Mouse (Mus musculus) left cerebral cortex, adult 8-10 months (tissue): Measurements from ENCODE around the gene Hist1h2br. TPM values are rescaled to one million over a fixed set of nuclear protein-coding genes. Genes with fewer than 3 reads are reported as not detected.
A peak's percentile ranks its signal among the peaks of the same experiment; 100 is the strongest.
"Not testable (repeated sequence)": the region's sequence is repeated elsewhere in the genome, so short reads cannot be mapped to it uniquely, and the experiment has no call there.

Source experiments
- DNase-seq, 2 experiments: peaks; one replicate each; pipeline ENCODE4 v3.0.0; 2022; ENCODE audit warnings: low spot score in 2 of 2
- total RNA-seq, 4 experiments: library from RNA; stranded (reverse); gene quantifications; 2 replicates each; pipeline ENCODE4 v1.2.4; 2022

Hist1h2br gene
- total RNA-seq = 10 to 100 TPM; 26.6 to 43.8 (median 31.6) TPM

- DNase-seq = not testable (repeated sequence)
These were observed at the start of gene Hist1h2br, which contains the start of gene Hist1h2ap for GRCm38 (mm10) chr13:21833461-21833860. Gene Hist1h2br (plus strand): TSS chr13:21833743. Gene Hist1h2ap (minus strand): TSS chr13:21833507.

DNA sequence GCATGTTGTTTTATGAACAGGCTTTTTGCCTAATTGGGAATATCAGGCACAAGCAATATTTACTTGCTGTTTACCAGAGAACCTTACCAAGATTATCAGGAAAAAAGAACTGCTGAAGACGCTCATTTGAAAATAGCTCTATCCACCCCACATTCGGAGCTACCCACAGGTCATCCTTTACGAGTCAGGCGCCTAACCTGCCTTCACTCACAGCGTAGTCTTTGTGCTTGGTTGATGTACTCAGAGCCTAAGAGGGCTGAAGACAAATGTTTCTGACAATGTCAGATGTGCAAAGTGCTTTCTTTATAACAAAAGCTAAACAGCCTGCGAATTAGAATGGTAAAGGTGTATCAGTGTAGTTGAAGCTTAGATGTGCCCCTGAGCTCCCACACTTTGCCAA lies 49.2 kb upstream of the Hist1h2br start:
- DNase-seq = no peak

GRCm38 (mm10) chr13:21786189-21786898 lies 47.2 kb upstream of the Hist1h2br start:
- no peak for DNase-seq

- peak; percentile 72 to 91 for DNase-seq
These were observed 46.5 kb upstream of the Hist1h2br start, which contains the start of the genes Hist1h2an and Hist1h2bp for GRCm38 (mm10) chr13:21786899-21787629. Gene Hist1h2an (minus strand): TSS chr13:21787218. Gene Hist1h2bp (plus strand): TSS chr13:21787461.

DNA sequence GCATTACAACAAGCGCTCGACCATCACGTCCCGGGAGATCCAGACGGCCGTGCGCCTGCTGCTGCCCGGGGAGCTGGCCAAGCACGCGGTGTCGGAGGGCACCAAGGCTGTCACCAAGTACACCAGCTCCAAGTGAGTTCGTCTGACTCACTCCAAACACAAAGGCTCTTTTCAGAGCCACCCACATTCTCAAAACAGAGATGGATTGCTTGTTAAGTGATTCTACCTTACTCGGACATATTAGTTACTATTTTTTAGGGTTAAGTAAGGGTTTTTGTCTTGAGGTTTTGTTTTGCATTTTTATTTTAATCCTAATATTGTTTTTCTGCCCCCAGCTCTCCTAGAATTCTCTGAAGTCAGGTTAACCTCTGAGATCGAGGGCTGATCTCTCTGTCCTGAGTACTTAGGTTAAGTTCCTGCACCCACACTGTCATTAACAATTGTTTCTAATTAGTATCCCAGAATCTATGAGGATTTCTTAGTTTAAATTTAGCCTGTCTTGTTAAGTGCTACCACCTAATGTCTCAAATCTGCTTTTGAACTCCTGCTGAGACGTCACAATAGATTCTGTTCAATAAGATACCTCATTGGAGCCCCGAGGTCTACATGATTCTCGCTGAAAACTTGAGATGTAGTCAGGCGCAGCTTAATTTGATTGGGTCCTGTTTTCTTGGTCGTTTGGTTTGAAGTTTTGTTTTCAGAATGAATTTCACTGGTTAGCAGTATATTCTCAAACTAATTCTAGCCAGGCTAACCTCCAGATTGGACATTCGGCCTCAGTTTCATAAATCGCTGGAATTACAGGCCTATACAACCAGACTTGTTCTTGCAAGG lies 45.6 kb upstream of the Hist1h2br start:
- DNase-seq = no peak

DNA sequence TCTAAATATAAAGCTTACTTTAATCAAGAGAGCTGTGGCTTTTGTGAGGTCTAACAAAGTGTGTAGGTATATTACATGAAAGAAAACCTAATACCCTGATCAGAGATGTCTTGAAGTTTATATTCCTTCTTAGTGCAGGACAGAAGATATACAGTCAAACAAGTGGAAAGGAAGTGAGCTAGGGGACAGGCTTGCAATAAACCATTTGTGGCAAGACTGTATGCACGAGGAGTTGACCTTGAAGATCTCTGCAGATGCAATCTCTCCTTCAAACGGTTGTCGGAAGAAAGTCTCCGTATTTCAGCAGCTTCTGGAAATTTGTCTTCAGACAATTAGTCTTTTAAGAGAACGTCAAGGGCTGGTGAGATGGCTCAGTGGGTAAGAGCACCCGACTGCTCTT lies 43.6 kb upstream of the Hist1h2br start:
- no peak for DNase-seq

DNA sequence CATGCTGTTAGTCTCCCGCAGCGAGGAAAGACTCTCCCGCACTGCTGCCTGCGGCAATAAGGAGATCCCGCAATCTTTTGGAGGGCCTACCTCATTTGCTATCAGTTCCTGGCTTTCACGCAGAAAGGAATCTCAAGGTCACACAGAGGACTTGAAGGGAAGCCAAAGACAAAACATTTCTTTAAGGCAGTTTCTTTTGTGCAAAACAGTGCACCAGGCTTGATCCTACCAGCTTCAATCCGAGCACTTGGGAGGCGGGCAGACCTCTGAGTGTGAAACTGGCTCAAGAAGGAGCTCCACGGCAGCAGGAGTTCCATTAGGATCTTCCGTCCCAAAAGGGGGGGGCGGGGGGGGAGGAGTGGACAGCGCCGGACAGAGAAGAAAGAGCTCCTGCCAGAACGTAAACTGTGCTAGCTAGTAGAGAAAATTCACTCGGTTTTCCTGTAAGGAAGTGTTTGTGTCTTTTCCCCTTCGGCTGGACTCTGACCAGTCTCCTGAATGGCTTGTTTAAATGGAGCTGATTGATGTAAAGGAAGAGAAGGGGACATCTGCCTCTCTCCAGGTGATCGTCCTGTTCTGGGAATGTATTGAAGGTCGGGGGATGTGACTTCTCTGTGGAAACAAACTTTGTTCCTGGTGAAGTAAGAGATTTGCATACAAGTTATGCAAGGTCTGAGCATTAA lies 42.8 kb upstream of the Hist1h2br start:
- DNase-seq = no peak

DNA sequence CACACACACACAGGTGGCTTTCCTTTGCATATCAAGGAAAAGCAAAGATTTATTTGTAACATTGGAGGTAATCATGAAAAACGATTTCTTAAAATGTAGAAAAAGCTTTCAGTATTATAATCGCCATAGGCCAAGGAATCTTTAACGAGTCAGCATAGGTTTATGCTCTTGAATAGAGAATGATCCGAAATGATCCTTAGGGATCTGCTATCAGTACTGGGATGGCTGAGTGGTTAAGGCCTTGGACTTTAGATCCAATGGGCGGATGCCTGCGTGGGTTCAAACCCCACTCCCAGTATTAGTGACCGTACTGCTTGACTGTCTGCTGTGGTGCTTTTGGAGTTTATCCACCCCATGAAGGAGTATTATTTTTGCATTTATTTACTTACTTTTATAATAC lies 38.0 kb upstream of the Hist1h2br start:
- no peak for DNase-seq

DNA sequence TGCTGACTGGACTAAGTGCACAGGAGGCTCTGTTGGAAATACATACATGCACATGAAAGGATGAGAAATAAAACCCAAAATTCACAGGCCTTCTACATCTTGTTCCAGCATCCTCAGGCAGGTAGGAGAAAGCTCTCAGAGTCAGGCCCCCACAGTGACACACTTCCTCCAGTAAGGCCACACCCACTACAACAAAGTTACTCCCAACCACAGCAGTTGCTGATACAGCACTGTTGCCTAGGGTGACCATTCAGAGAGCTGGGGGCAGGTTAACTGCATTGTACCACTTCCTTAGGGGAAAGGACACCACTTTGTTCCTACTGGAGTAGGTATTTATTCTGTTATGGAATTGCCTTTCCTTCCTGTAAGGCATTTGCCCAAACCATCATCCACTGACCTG lies 36.4 kb upstream of the Hist1h2br start:
- not testable (repeated sequence) for DNase-seq

GRCm38 (mm10) chr13:21803058-21803457 lies 30.5 kb upstream of the Hist1h2br start:
- DNase-seq = not testable (repeated sequence)

GRCm38 (mm10) chr13:21810073-21810472 lies 23.5 kb upstream of the Hist1h2br start, which contains the start of the genes Hist1h2bq and Hist1h2ao:
Gene Hist1h2bq (minus strand): TSS chr13:21810197.
Gene Hist1h2ao (plus strand): TSS chr13:21810465.
- DNase-seq = not testable (repeated sequence)

DNA sequence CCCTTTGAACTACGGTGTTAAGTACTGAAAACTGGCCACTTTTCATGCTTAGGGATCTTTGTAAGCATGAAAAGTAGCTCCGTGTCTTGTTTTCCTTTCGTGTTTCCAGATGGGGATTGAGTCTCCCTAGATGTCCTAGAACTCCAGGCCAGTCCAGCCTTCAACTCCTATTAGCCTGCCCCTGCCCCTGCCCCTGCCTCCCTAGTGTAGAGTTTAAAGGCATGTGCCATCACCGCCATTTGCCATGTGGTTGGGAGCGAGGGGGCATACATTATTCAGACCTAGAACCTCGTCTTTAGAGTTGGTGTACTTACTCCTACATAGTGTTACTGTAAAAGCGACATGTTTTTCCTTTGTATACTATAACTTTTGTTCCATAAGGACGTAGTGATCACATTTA lies 22.5 kb upstream of the Hist1h2br start:
- DNase-seq = not testable (repeated sequence)

DNA sequence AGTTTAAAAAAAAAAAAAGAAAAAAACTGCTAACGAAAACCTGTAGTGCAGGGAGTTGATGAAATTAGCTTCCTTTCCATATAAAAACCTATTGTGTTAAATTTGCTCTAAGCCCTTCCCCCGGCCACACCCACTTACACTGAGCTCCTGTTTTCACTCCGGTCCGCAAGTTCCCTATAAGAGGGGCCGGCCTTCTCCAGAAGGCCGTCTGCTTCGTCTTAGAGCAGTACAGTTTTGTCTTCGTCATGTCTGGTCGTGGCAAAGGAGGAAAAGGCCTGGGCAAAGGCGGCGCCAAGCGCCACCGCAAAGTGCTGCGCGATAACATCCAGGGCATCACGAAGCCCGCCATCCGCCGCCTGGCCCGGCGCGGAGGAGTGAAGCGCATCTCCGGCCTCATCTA lies 22.0 kb upstream of the Hist1h2br start, which contains the start of gene Hist1h4m:
Gene Hist1h4m, plus strand, starts transcription at position 208 of the 400 bp plus-strand sequence.
- DNase-seq = peak; percentile 27 to 32

DNA sequence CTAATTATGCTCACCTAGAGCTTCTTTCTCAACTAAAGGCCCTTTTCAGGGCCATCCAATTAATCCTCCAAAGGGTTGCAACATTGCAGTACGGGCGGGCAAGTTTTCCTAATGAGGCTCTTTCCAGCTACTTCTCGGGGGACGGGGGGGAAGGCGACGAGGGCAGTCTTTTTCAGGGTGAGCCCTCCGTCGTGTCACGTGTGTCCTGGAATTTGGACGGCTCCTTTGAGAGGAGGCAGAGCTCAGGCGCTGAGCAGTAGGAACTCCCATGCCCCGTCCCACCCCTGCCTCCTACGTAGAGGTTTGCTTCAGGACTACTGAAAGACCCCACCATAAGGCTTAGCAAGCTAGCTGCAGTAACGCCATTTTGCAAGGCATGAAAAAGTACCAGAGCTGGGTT lies 21.5 kb upstream of the Hist1h2br start:
- not testable (repeated sequence) for DNase-seq

DNA sequence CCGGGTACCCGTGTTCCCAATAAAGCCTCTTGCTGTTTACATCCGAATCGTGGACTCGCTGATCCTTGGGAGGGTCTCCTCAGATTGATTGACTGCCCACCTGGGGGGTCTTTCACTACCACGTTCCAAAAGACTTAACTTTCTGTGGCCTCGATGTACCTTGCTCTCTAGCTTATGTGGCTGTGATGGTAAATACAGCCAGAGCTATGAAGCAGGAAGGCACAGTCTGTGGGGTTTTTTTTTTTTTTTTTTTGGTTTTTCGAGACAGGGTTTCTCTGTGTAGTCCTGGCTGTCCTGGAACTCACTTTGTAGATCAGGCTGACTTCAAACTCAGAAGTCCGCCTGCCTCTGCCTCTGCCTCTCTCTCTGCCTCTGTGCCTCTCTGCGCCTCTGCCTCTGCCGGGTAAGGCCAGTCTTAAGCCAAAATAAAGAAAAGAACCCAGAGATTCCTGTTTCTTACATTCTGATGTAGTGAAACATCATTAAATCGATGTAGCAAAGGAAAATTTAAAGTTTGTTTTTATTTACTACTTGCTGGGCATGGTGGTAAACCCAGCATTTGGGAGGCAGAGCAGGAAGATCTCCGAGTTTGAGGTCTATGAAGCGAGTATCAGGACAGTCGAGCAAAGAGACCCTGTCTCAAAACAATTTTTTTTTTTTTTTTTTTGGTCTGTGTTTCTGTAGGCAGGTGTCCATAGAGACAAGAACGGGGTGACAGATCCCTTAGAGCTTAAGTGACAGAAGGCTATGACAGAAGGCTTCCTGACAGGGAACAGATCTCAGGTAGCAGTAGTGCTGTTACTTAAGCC lies 13.3 kb upstream of the Hist1h2br start:
- not testable (repeated sequence) for DNase-seq

DNA sequence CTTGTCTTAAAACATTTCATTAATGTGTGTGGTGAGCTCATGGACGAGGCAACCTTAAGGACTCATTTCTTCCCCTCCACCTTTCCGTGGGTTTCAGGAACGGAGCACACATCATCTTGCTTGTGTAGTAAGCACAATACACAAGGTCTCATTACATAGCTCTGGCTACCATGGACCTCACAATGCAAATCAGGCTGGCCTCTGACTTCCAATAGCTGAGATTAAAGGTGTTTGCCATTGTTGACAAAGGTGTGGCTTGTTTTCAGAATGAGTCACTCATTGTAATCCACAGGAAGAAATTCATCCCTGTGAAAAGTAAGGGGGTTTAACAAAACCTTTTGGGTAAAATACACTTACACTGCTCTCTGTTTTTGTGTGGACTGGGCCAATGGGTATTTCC lies 5.0 kb upstream of the Hist1h2br start:
- DNase-seq = no peak

- DNase-seq = no peak
These were observed 3.2 kb upstream of the Hist1h2br start for GRCm38 (mm10) chr13:21830344-21830743.

DNA sequence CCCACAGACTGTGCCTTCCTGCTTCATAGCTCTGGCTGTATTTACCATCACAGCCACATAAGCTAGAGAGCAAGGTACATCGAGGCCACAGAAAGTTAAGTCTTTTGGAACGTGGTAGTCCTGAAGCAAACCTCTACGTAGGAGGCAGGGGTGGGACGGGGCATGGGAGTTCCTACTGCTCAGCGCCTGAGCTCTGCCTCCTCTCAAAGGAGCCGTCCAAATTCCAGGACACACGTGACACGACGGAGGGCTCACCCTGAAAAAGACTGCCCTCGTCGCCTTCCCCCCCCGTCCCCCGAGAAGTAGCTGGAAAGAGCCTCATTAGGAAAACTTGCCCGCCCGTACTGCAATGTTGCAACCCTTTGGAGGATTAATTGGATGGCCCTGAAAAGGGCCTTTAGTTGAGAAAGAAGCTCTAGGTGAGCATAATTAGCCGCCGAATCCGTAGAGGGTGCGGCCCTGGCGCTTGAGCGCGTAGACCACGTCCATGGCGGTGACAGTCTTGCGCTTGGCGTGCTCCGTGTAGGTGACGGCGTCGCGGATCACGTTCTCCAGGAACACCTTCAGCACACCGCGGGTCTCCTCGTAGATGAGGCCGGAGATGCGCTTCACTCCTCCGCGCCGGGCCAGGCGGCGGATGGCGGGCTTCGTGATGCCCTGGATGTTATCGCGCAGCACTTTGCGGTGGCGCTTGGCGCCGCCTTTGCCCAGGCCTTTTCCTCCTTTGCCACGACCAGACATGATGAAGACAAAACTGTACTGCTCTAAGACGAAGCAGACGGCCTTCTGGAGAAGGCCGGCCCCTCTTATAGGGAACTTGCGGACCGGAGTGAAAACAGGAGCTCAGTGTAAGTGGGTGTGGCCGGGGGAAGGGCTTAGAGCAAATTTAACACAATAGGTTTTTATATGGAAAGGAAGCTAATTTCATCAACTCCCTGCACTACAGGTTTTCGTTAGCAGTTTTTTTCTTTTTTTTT lies 1.8 kb upstream of the Hist1h2br start, which contains the start of gene Hist1h4n:
Gene Hist1h4n, minus strand, starts transcription at position 779 of the 977 bp plus-strand sequence.
- peak in 1 of 2 experiments; percentile 30 for DNase-seq
